Mouse (Mus musculus) liver, embryonic 15.5 days (tissue): ENCODE data around the gene Il22ra1. TPM values are rescaled to one million over a fixed set of nuclear protein-coding genes. Genes with fewer than 3 reads are reported as not detected.

Experiments
- ATAC-seq: fragments of 200-750 bp; cut with Nextera tagmentation; 2 replicates; pipeline ENCODE4 v1.8.0; 2017; ENCODE audit warnings: moderate number of reproducible peaks, mild to moderate bottlenecking, moderate library complexity; ENCODE audit not compliant: insufficient read depth
- H3K27ac ChIP-seq: fragments of 300-500 bp; sonication (generic); replicated peaks from 2 replicates; pipeline ENCODE4 v1.5.1; 2015; ENCODE audit warnings: mild to moderate bottlenecking, inconsistent platforms
- H3K27me3 ChIP-seq: fragments of 300-500 bp; sonication (generic); 2 replicates; pipeline ENCODE4 v1.6.1; 2015; ENCODE audit warnings: mild to moderate bottlenecking, inconsistent platforms
- H3K36me3 ChIP-seq: fragments of 300-500 bp; sonication (generic); replicated peaks from 2 replicates; pipeline ENCODE4 v1.6.1; 2015; ENCODE audit warnings: moderate library complexity, mild to moderate bottlenecking, inconsistent platforms
- H3K4me1 ChIP-seq: fragments of 300-500 bp; sonication (generic); replicated peaks from 2 replicates; pipeline ENCODE4 v1.6.1; 2015; ENCODE audit warnings: inconsistent platforms
- H3K4me2 ChIP-seq: fragments of 300-500 bp; sonication (generic); 2 replicates; pipeline ENCODE4 v1.6.1; 2015; ENCODE audit warnings: moderate library complexity, mild to moderate bottlenecking, inconsistent platforms
- H3K4me3 ChIP-seq: fragments of 300-500 bp; sonication (generic); replicated peaks from 2 replicates; pipeline ENCODE4 v1.5.1; 2015; ENCODE audit warnings: mild to moderate bottlenecking, inconsistent platforms
- H3K9ac ChIP-seq: fragments of 300-500 bp; sonication (generic); 2 replicates; pipeline ENCODE4 v1.6.1; 2015; ENCODE audit warnings: moderate library complexity, mild to moderate bottlenecking, inconsistent platforms
- H3K9me3 ChIP-seq: fragments of 300-500 bp; sonication (generic); replicated peaks from 2 replicates; pipeline ENCODE4 v1.6.1; 2016; ENCODE audit warnings: inconsistent platforms
- WGBS: fragments of 180-500 bp; shearing (Covaris S2); methylation state at CpG from one replicate; pipeline ENCODE4 v1.1.7; 2015; ENCODE audit warnings: mixed read lengths; ENCODE audit not compliant: insufficient replicate concordance; 5-methylcytosine and 5-hydroxymethylcytosine counted together
- polyA plus RNA-seq: library from polyadenylated mRNA; unstranded; fragments of >200 nt; fragmentation: Nextera tagmentation; extraction: Ambion mirVana; gene quantifications from 2 replicates; pipeline ENCODE4 v1.2.1, GENCODE M21; 2015

Il22ra1 gene
- polyA plus RNA-seq, 1 experiment from 2014 or later = 0.55 TPM

DNA sequence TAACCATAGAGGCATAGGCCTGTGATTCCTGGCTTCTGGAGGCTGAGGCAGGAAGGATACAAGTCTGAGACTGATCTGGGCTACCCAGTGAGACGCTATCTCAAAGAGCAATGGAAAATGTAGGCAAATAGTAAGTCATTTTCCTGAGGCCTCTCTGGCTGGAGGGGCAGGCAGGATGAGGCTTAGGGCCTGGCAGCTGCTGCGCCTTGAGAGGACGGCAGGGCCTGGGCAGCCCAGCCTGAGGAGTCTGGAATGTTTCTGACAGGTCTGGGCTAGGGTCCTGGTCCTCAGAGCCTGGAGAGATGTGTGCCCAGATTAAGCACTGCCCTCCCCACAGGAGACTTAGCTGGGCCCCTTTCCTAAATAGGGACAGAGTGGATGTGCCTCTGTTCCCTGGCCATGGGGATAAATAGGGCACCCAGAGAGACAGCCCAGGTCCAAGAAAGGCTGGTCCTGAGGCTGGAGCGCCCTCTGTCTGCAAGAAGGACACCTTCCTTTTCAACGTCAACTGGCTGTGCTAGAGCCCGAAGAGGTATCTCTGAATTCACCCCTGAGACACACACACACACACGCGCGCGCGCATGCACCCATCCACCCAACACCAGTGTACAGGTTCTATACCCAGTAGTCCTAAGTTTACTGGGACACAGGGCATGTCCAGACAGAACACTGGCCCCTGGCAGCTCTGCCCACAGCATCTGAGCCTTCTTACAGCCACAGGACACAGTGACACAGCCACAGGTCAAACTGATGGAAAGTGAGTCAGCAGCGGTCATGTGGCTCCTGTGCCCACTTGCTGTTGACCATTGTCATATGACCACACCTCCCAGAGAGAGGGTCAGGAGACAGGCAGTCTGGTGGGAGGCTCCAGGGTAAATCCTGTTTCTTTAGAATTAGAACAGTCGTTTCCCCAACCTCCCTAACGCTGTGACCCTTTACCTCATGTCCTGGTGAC lies 40.9 kb downstream of the Il22ra1 start:
- Histone ChIP-seq H3K4me3 (no peak overlapping the region), H3K27me3 (peaks cover 5% of the 10 kb centered on the region; the same call in 1 of the 2 replicates), H3K27ac (no peak overlapping the region), H3K4me1 (no peaks in the 10 kb centered on the region), H3K4me2 (no peak overlapping the region), H3K9ac (no peak overlapping the region), H3K36me3 (no peaks in the 10 kb centered on the region), H3K9me3 (no peaks in the 10 kb centered on the region)
- 55% methylated on average over 14 of the region's 14 CpGs for WGBS
- no peak for ATAC-seq

DNA sequence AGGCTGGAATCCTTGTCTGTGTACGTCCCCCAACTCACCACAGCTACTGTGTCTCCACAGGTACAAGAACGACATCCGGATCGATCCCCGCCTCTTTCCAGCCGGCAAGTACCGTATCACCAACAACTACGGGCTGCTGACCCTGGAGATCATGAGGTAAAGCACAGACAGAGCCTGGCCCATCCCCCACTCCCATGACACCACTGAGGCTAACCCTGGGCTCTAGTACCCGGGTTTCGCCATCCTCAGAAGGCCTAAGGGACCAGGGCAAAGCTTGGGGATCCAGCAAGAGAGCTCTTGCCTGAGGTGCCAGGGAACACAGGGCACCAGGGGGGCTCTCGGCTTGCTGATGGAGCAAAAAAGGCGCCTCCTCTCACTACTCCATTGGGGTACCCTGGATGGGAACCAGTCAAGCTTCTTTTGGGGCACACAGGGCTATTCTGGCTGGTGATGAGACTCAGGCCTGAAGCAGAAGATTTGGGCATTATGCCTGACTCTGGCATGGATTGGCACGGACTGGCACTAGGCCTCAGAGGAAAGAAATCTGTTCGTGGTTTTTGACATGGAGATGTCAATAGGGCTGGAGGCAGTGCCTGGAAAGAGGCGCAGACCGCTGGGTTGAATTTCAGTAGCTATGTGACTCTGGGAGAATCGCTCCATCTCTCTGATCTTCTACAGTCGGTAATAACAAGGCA lies 42.8 kb downstream of the Il22ra1 start:
- 67% methylated on average over 18 of the region's 18 CpGs for WGBS
- H3K9me3 ChIP-seq = no peaks in the 10 kb centered on the region
- H3K27me3 ChIP-seq = peaks cover 16% of the 10 kb centered on the region; the same call in 1 of the 2 replicates
- no peak overlapping the region for H3K9ac ChIP-seq
- H3K27ac ChIP-seq = no peak overlapping the region
- no peak for ATAC-seq
- no peaks in the 10 kb centered on the region for H3K4me1 ChIP-seq
- H3K36me3 ChIP-seq = no peaks in the 10 kb centered on the region
- no peak overlapping the region for H3K4me3 ChIP-seq
- no peak overlapping the region for H3K4me2 ChIP-seq

DNA sequence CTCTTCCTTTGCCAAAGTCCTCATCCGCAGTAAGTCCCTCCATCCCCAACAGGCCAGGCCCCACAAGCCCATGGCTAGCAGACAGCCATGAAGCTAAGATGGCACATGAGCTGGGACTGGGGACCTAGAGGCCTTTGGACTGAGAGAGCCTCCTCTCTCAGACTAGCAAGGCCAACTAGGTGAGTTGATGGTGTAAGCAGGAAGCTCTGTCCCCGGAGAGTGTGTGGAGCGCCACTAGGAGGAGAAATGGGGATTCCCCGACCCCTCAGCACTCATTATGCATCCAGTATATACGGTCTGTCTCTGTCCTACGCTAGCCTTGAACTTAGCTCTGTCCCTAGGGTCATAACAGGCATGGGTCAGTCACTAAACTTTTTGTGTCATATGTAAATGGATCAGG lies 43.6 kb downstream of the Il22ra1 start:
- Histone ChIP-seq H3K9me3 (no peaks in the 10 kb centered on the region), H3K4me3 (no peak overlapping the region), H3K36me3 (no peaks in the 10 kb centered on the region), H3K9ac (no peak overlapping the region), H3K4me2 (no peak overlapping the region), H3K27me3 (peaks cover 22% of the 10 kb centered on the region; the same call in 1 of the 2 replicates), H3K4me1 (no peaks in the 10 kb centered on the region), H3K27ac (no peak overlapping the region)
- no peak for ATAC-seq
- WGBS = 49% methylated on average over 6 of the region's 6 CpGs

DNA sequence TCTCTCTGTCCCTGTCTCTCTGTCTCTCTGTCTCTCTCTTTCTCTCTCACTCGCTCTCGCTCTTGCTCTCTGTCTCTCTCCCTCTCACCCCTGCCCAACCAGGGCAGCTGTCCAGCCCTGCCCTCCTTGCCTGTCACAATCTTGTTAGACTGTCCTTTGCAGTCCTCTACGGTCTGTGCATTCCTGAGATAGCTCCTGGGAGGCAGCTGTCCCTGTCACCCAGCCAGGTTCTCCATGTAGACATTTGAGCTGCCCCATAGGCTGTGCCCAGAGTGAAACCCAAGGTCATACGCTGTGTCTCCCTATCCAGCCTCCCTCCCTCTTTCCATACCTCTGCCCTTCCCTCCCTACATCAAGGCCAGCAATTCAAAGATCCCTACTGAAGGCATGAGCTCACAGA lies 44.7 kb downstream of the Il22ra1 start:
- Histone ChIP-seq H3K4me2 (no peak overlapping the region), H3K4me3 (no peak overlapping the region), H3K4me1 (no peaks in the 10 kb centered on the region), H3K27ac (no peak overlapping the region), H3K9ac (no peak overlapping the region), H3K9me3 (no peaks in the 10 kb centered on the region), H3K27me3 (peaks cover 22% of the 10 kb centered on the region; the same call in 1 of the 2 replicates), H3K36me3 (no peaks in the 10 kb centered on the region)
- ATAC-seq = no peak
- WGBS = 58% methylated on average over 4 of the region's 4 CpGs

DNA sequence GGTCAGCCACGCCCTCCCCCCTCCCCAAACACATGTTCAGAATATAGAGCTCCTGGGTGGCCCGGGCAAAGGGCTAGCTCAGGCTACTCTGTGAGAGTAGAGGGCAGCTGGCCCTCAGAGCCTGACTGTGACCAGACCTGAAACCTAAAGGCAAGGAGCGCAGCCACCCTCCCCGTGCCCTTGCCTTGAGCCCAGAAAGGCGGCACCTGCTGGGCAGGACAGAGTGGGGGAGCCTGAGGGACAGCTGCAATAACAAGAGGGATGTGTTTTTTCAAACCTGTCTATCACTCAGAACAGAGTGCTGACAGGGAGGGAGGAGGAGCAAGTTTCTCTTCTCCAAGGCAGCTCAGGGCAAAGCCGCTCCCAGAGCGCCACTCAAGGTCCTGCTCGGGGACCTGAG lies 46.5 kb downstream of the Il22ra1 start:
- Histone ChIP-seq H3K4me3 (no peak overlapping the region), H3K9ac (no peak overlapping the region), H3K36me3 (no peaks in the 10 kb centered on the region), H3K9me3 (no peaks in the 10 kb centered on the region), H3K27me3 (peaks cover 22% of the 10 kb centered on the region; the same call in 1 of the 2 replicates), H3K4me2 (no peak overlapping the region), H3K27ac (no peak overlapping the region), H3K4me1 (no peaks in the 10 kb centered on the region)
- WGBS = 59% methylated on average over 8 of the region's 8 CpGs
- no peak for ATAC-seq

DNA sequence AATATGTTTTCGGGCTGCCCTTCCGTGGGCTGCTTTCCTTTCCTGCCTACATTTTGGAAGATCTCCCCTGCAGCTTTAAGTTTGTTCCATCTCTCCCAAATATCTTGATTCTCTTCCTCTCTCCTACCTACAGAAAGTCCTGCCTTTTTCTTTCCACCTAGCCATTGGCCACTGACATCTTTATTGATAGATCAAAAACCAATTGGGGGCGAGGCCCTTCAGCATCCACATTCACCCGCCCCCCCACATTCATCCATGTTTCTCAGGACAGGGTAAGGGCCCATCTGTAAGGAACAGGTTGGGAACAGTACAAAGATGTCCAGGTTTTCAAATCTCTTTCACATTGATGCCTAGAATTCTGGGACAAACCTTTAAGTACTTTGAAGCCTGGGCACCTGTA lies 48.9 kb downstream of the Il22ra1 start:
- H3K4me3 ChIP-seq = no peak overlapping the region
- ATAC-seq = no peak
- H3K27me3 ChIP-seq = peaks cover 25% of the 10 kb centered on the region; the same call in 1 of the 2 replicates
- 64% methylated on average over 4 of the region's 4 CpGs for WGBS
- no peak overlapping the region for H3K27ac ChIP-seq
- H3K4me2 ChIP-seq = no peak overlapping the region
- H3K9me3 ChIP-seq = no peaks in the 10 kb centered on the region
- no peaks in the 10 kb centered on the region for H3K36me3 ChIP-seq
- no peak overlapping the region for H3K9ac ChIP-seq
- H3K4me1 ChIP-seq = no peaks in the 10 kb centered on the region

DNA sequence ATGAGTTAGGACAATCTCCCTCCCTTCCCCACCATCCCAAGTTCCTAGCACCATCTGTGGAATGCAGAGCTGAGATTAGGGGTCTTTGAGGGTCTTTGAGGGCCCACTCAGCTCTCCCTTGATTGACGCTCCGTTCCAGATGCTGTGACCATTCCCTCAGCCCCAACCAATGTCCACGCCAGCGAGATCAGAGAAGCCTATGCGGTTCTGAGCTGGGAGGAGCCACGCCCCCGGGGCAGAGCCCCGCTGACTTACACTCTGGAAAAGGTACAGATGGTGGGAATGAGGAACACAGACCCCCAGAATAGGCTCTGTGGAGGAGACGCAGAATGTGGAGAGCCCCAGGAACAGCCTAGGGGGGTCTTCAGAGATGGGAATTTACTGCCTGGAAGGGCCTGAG lies 51.7 kb downstream of the Il22ra1 start:
- 57% methylated on average over 9 of the region's 9 CpGs for WGBS
- H3K9ac ChIP-seq = no peak overlapping the region
- no peak overlapping the region for H3K4me2 ChIP-seq
- H3K27me3 ChIP-seq = peaks cover 19% of the 10 kb centered on the region; the same call in 1 of the 2 replicates
- H3K27ac ChIP-seq = no peak overlapping the region
- ATAC-seq = no peak
- H3K36me3 ChIP-seq = no peaks in the 10 kb centered on the region
- H3K9me3 ChIP-seq = no peaks in the 10 kb centered on the region
- no peaks in the 10 kb centered on the region for H3K4me1 ChIP-seq
- H3K4me3 ChIP-seq = no peak overlapping the region

DNA sequence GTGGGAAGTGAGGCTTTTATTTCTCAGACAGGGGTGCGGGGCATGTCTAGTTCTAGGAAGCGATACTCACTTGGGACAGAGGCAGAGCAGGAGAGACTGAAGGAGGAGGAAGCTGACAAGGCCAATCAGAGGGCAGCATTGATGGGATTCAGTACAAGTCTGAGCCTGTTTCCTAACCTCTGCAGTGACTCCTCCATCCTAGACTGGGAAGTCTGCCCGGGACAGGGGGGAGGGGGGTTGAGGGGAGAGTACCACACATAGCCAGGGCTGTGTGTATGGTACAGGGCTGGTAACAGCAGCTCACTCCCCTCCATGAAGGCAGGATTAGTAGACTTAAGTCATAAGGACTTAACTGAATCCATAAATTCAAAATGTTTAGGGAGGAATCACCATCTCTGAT lies 52.3 kb downstream of the Il22ra1 start:
- no peaks in the 10 kb centered on the region for H3K36me3 ChIP-seq
- 52% methylated on average over 3 of the region's 3 CpGs for WGBS
- no peak overlapping the region for H3K27ac ChIP-seq
- peaks cover 13% of the 10 kb centered on the region; the same call in 1 of the 2 replicates for H3K27me3 ChIP-seq
- H3K9me3 ChIP-seq = no peaks in the 10 kb centered on the region
- no peak overlapping the region for H3K4me3 ChIP-seq
- no peaks in the 10 kb centered on the region for H3K4me1 ChIP-seq
- no peak overlapping the region for H3K4me2 ChIP-seq
- no peak for ATAC-seq
- no peak overlapping the region for H3K9ac ChIP-seq

DNA sequence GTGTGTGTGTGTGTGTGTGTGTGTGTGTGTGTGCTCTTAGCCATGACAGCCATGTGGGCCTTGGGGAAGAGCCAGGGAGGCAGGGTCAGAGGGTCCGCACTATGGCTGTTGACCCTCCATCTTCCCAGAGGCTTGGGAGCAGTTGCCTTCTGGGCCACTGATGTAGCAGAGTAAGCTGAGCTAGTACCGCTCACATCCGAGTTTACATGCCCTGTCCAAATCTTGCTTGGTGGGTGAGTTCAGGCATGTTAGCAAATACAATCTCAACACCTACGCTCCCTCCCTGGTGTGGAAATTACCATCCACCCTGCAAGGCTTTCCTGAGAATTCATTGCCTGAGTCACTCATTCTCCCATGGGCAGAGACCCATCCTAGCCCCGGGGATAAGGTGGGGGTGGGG lies 53.3 kb downstream of the Il22ra1 start:
- ATAC-seq = no peak
- Histone ChIP-seq H3K4me1 (no peaks in the 10 kb centered on the region), H3K9ac (no peak overlapping the region), H3K27me3 (peaks cover 5% of the 10 kb centered on the region; the same call in 1 of the 2 replicates), H3K4me2 (no peak overlapping the region), H3K9me3 (no peaks in the 10 kb centered on the region), H3K36me3 (no peaks in the 10 kb centered on the region), H3K4me3 (no peak overlapping the region), H3K27ac (no peak overlapping the region)
- WGBS = 66% methylated on average over 5 of the region's 5 CpGs

DNA sequence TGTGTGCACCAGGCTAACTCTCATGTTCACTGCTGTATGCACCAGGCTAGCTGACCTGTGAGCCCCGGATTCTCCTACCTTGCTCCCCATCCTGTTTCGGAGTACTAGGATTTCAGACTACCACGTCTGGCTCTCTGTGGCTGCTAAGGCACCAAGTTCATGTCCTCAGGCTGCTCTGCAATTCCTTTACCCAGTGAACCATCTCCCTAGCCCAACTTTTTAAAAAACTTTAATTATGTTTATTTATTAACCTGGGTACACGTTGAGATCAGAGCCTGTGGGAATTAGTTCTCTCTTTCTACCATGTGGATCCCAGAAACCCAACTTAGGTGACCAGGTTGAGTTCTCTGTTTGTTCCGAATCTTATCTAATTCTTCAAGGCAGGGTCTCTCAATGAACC lies 58.6 kb downstream of the Il22ra1 start:
- Histone ChIP-seq H3K4me2 (no peak overlapping the region), H3K4me1 (no peaks in the 10 kb centered on the region), H3K27ac (no peak overlapping the region), H3K9me3 (no peaks in the 10 kb centered on the region), H3K36me3 (no peaks in the 10 kb centered on the region), H3K9ac (no peak overlapping the region), H3K4me3 (no peak overlapping the region), H3K27me3 (no peaks in the 10 kb centered on the region)
- no peak for ATAC-seq
- WGBS = 63% methylated on average over 5 of the region's 5 CpGs

DNA sequence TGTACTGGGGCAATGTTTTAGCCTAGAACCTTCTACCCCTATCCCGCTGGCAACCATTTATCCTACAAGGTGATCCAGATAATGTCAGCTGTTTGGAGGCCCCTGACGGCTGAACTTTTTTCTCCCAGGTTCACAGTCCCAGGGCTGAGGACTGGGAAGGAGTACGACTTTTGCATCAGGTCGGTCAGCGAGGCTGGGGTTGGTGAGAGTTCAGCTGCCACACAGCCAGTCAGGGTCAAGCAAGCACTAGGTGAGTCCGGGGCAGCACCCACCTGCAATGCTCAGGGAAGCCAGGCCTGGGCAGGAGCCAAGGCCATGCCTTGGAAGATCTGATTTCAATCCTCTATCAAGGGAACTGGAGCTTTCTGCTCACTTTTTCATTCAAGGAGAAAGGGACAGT lies 59.3 kb downstream of the Il22ra1 start:
- 69% methylated on average over 6 of the region's 6 CpGs for WGBS
- Histone ChIP-seq H3K4me3 (no peak overlapping the region), H3K4me2 (no peak overlapping the region), H3K27ac (no peak overlapping the region), H3K36me3 (no peaks in the 10 kb centered on the region), H3K9ac (no peak overlapping the region), H3K27me3 (no peaks in the 10 kb centered on the region), H3K9me3 (no peaks in the 10 kb centered on the region), H3K4me1 (no peaks in the 10 kb centered on the region)
- no peak for ATAC-seq
